Mouse (Mus musculus): ENCODE data around the gene Btk. TPM values are rescaled to one million over a fixed set of nuclear protein-coding genes. Genes with fewer than 3 reads are reported as not detected.

The Btk gene
- polyA plus RNA-seq, 2 experiments, result 1.8 to 2.3 TPM

GRCm38 (mm10) chrX:134620254-134620865 lies 37.0 kb upstream of the Btk start:
- Histone ChIP-seq H3K4me2 (replicated peaks; ENCODE audit: low read depth, low read length, severe bottlenecking) (no peak overlapping the region), H3K9ac (ENCODE audit: low read depth, low read length, severe bottlenecking) (no peak overlapping the region), H3K9me3 (ENCODE audit: control insufficient read depth, low read length) (no peaks in the 10 kb centered on the region), H3K27ac (replicated peaks; ENCODE audit: low read depth, low read length) (no peak overlapping the region), H3K4me3 (replicated peaks; ENCODE audit: low read length) (no peak overlapping the region), H3K27me3 (ENCODE audit: control insufficient read depth, insufficient read depth, low read length) (no peaks in the 10 kb centered on the region), H3K36me3 (ENCODE audit: control insufficient read depth, insufficient read depth, low read length) (no peaks in the 10 kb centered on the region), H3K4me1 (ENCODE audit: control insufficient read depth, insufficient read depth, low read length) (no peaks in the 10 kb centered on the region)
- no peak for TF ChIP-seq POLR2A (IDR thresholded peaks at IDR 0.05; ENCODE audit: borderline replicate concordance, extremely low read depth, insufficient read depth, insufficient read length)
- no peak for ATAC-seq (ENCODE audit: low FRiP score, low read depth)
- 54% methylated on average over 8 of the region's 8 CpGs for WGBS
- no peak for DNase-seq (ENCODE audit: low spot score)

- Histone ChIP-seq H3K36me3 (ENCODE audit: control insufficient read depth, insufficient read depth, low read length) (no peaks in the 10 kb centered on the region), H3K4me1 (ENCODE audit: control insufficient read depth, insufficient read depth, low read length) (no peaks in the 10 kb centered on the region), H3K4me3 (replicated peaks; ENCODE audit: low read length) (no peak overlapping the region), H3K9me3 (ENCODE audit: control insufficient read depth, low read length) (no peaks in the 10 kb centered on the region), H3K9ac (ENCODE audit: low read depth, low read length, severe bottlenecking) (no peak overlapping the region), H3K27me3 (ENCODE audit: control insufficient read depth, insufficient read depth, low read length) (no peaks in the 10 kb centered on the region), H3K4me2 (replicated peaks; ENCODE audit: low read depth, low read length, severe bottlenecking) (no peak overlapping the region), H3K27ac (replicated peaks; ENCODE audit: low read depth, low read length) (no peak overlapping the region)
- WGBS, result 61% methylated on average over 9 of the region's 9 CpGs
- ATAC-seq (ENCODE audit: low FRiP score, low read depth), result no peak
- no peak for DNase-seq (ENCODE audit: low spot score)
- no peak for TF ChIP-seq POLR2A (IDR thresholded peaks at IDR 0.05; ENCODE audit: borderline replicate concordance, extremely low read depth, insufficient read depth, insufficient read length)
These were observed 36.3 kb upstream of the Btk start for GRCm38 (mm10) chrX:134619695-134620094.

- no peak overlapping the region for H3K4me3 ChIP-seq (replicated peaks; ENCODE audit: low read length)
- ATAC-seq (ENCODE audit: low FRiP score, low read depth), result no peak
These were observed 30.9 kb upstream of the Btk start for GRCm38 (mm10) chrX:134614306-134614705.

GRCm38 (mm10) chrX:134612285-134612959 lies 29.1 kb upstream of the Btk start:
- peak overlapping the region; percentile 70 for H3K27ac ChIP-seq (replicated peaks; ENCODE audit: low read depth, low read length)
- no peaks in the 10 kb centered on the region for H3K36me3 ChIP-seq (ENCODE audit: control insufficient read depth, insufficient read depth, low read length)
- DNase-seq (ENCODE audit: low spot score) (peak; percentile 86), ATAC-seq (ENCODE audit: low FRiP score, low read depth) (peak; percentile 92)
- peak overlapping the region; percentile 32 for H3K4me2 ChIP-seq (replicated peaks; ENCODE audit: low read depth, low read length, severe bottlenecking)
- no peaks in the 10 kb centered on the region for H3K4me1 ChIP-seq (ENCODE audit: control insufficient read depth, insufficient read depth, low read length)
- peak overlapping the region; percentile 21; the same call in 1 of the 2 replicates for H3K9ac ChIP-seq (ENCODE audit: low read depth, low read length, severe bottlenecking)
- H3K27me3 ChIP-seq (ENCODE audit: control insufficient read depth, insufficient read depth, low read length), result no peaks in the 10 kb centered on the region
- TF ChIP-seq POLR2A (IDR thresholded peaks at IDR 0.05; ENCODE audit: borderline replicate concordance, extremely low read depth, insufficient read depth, insufficient read length), result no peak
- H3K9me3 ChIP-seq (ENCODE audit: control insufficient read depth, low read length), result no peaks in the 10 kb centered on the region
- WGBS, result 10% methylated on average over 13 of the region's 15 CpGs
- peak overlapping the region; percentile 20 for H3K4me3 ChIP-seq (replicated peaks; ENCODE audit: low read length)

More at GRCm38 (mm10) chrX:134614306-134614705, 30.9 kb upstream of the Btk start:
- Histone ChIP-seq H3K4me1 (ENCODE audit: control insufficient read depth, insufficient read depth, low read length) (no peaks in the 10 kb centered on the region), H3K9ac (ENCODE audit: low read depth, low read length, severe bottlenecking) (no peak overlapping the region), H3K27ac (replicated peaks; ENCODE audit: low read depth, low read length) (no peak overlapping the region), H3K36me3 (ENCODE audit: control insufficient read depth, insufficient read depth, low read length) (no peaks in the 10 kb centered on the region), H3K9me3 (ENCODE audit: control insufficient read depth, low read length) (no peaks in the 10 kb centered on the region), H3K4me2 (replicated peaks; ENCODE audit: low read depth, low read length, severe bottlenecking) (no peak overlapping the region), H3K27me3 (ENCODE audit: control insufficient read depth, insufficient read depth, low read length) (no peaks in the 10 kb centered on the region)
- WGBS, result 54% methylated on average over 2 of the region's 2 CpGs
- no peak for TF ChIP-seq POLR2A (IDR thresholded peaks at IDR 0.05; ENCODE audit: borderline replicate concordance, extremely low read depth, insufficient read depth, insufficient read length)
- DNase-seq (ENCODE audit: low spot score), result no peak

- Histone ChIP-seq H3K36me3 (ENCODE audit: control insufficient read depth, insufficient read depth, low read length) (no peaks in the 10 kb centered on the region), H3K4me1 (ENCODE audit: control insufficient read depth, insufficient read depth, low read length) (no peaks in the 10 kb centered on the region), H3K27me3 (ENCODE audit: control insufficient read depth, insufficient read depth, low read length) (no peaks in the 10 kb centered on the region), H3K9me3 (ENCODE audit: control insufficient read depth, low read length) (no peaks in the 10 kb centered on the region), H3K9ac (ENCODE audit: low read depth, low read length, severe bottlenecking) (no peak overlapping the region), H3K27ac (replicated peaks; ENCODE audit: low read depth, low read length) (no peak overlapping the region), H3K4me3 (replicated peaks; ENCODE audit: low read length) (no peak overlapping the region), H3K4me2 (replicated peaks; ENCODE audit: low read depth, low read length, severe bottlenecking) (no peak overlapping the region)
- DNase-seq (ENCODE audit: low spot score), result no peak
- no peak for ATAC-seq (ENCODE audit: low FRiP score, low read depth)
- WGBS, result 78% methylated on average over 4 of the region's 4 CpGs
- TF ChIP-seq POLR2A (IDR thresholded peaks at IDR 0.05; ENCODE audit: borderline replicate concordance, extremely low read depth, insufficient read depth, insufficient read length), result no peak
These were observed 27.6 kb upstream of the Btk start for GRCm38 (mm10) chrX:134610984-134611383.

All from limb, embryonic 14.5 days (tissue).